Mouse (Mus musculus) brown adipose tissue, adult 24 weeks (tissue): Measurements from ENCODE around the gene Zim1. TPM values are rescaled to one million over a fixed set of nuclear protein-coding genes. Genes with fewer than 3 reads are reported as not detected.

Source experiments
- H3K27ac ChIP-seq: fragments of 200-500 bp; replicated peaks from 2 replicates; pipeline ENCODE4 v1.5.1; 2012; ENCODE audit warnings: low read depth, mild to moderate bottlenecking, low read length
- H3K4me1 ChIP-seq: fragments of 200-500 bp; 2 replicates; pipeline ENCODE4 v1.6.1; 2012; ENCODE audit warnings: low read length, mixed read lengths; ENCODE audit not compliant: control insufficient read depth, insufficient read depth, insufficient read length
- H3K4me3 ChIP-seq: fragments of 200-500 bp; 2 replicates; pipeline ENCODE4 v1.5.1; 2012; ENCODE audit warnings: low read depth, mild to moderate bottlenecking, low read length, moderate library complexity; ENCODE audit not compliant: insufficient read depth
- polyA plus RNA-seq: library from polyadenylated mRNA; stranded (reverse); fragments of >200 nt; gene quantifications from 2 replicates; pipeline ENCODE4 v1.2.4, GENCODE M21; 2012; ENCODE audit not compliant: missing spikeins, insufficient read depth, insufficient read length

Zim1 gene
- 0.52 TPM in 1 of 2 replicates, not detected in the other for polyA plus RNA-seq

DNA sequence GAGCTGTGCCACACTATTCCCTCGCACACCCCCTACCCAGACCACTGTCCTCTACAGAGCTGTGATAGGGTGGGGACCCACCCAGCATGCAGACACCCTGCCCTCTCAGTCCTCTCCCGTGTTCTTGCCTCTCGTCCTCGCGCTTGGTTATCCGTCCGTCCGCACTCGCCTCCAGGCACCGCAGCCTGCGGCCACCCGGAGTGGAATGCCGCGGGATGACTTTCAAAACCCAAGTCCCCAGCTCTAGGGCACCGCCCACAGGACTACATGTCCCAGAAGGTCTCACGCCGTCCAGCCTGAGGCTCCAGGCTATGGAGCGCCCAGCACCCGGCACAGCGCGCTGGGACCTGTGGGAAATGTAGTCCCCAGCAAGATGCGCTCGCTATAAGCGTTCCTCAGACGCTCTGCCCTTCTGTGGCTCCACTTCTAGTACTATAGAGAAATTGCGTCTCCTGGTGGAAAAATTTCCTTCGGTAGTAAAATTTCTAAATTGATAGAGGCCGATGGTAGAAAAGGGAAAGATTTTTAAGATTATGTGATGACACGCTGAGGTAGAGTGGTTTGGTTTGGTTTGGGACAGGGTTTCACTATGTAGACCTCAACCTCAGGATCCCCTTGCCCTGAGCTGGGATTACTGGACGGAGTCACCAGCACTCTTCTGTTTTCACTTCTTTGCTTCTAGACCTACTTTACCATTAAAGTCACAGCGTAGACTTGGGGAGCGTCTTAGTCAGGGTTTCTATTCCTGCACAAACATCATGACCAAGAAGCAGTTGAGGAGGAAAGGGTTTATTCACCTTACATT, at the start of gene Zim1:
TSS of gene Zim1 (minus strand) at position 210 of the 805 bp plus-strand sequence.
- Histone ChIP-seq H3K27ac (no peak within 1 kb of the TSS), H3K4me3 (peak within 1 kb of the TSS; percentile 57), H3K4me1 (no peaks in the 10 kb centered on the region)

DNA sequence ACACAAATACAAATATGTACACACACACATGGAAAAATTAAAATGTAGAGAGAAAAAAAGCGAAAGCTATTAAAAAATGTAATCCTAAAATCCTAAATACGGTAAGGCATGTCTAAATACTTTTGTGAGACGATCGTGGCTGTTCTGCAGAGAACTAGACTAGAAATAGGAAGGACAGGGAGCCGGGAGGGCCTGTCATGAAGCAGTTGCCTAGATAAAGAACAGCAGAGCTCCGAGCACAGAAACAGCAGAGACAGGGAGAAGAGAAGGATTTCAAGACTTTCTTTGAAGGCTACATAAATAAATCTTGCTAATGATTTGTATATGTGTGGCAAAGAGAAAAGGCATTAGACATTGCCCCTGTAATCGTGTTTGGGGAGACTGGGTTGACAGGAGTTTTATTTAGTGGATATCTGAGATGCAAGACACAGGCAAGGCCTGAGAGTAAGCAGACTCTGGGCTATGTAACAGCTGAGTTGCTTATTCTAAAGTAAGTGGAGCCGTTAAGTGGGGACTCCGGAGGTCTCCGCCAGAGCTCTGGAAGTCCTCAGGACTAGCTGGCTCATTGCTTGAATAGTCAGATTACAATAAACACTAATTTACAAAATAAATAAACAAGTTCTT, 48.1 kb upstream of the Zim1 start:
- H3K27ac ChIP-seq, result no peak overlapping the region
- no peaks in the 10 kb centered on the region for H3K4me1 ChIP-seq
- H3K4me3 ChIP-seq, result no peak overlapping the region

GRCm38 (mm10) chr7:6736060-6736459, 39.8 kb upstream of the Zim1 start:
- H3K27ac ChIP-seq, result no peak overlapping the region
- no peaks in the 10 kb centered on the region for H3K4me1 ChIP-seq
- no peak overlapping the region for H3K4me3 ChIP-seq

DNA sequence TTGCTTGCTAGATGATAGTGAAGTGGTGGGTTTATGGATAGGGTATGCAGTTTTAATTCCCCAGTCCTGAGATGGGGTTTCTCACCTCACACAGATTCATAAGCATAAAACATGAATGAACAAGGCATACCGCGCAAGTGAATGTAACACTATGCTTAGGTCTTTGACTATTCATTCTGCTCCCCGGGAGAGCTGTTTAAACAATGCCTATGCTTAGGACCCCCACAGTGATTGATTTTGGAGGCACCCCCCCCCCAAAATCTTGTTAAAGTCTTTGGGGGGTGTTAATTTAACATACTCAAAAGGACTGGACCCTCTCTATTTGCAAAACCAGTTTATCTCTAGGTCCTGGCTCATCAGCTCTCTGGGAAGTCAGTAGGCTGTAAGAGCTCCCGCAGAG, 35.7 kb upstream of the Zim1 start:
- no peak overlapping the region for H3K4me3 ChIP-seq
- no peaks in the 10 kb centered on the region for H3K4me1 ChIP-seq
- no peak overlapping the region for H3K27ac ChIP-seq

DNA sequence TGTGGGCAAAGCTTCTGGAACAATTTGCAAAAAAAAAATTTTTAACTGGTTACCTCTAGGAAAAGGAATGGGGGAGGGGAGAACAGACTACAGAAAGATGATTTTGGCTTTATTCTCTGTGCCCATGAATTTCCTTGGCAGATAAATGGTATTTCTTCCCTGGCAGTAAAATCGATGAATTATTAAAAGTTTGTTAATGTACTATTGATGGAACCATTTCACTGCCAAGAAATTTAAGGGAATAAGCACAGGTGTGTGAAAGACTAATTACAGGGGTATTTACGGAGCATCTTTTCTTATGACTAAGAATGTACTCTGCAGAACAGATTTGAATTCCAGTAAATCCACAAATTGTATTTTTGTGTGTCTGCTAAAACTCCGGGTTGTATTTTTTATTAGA, 35.1 kb upstream of the Zim1 start:
- Histone ChIP-seq H3K27ac (no peak overlapping the region), H3K4me3 (no peak overlapping the region), H3K4me1 (no peaks in the 10 kb centered on the region)

DNA sequence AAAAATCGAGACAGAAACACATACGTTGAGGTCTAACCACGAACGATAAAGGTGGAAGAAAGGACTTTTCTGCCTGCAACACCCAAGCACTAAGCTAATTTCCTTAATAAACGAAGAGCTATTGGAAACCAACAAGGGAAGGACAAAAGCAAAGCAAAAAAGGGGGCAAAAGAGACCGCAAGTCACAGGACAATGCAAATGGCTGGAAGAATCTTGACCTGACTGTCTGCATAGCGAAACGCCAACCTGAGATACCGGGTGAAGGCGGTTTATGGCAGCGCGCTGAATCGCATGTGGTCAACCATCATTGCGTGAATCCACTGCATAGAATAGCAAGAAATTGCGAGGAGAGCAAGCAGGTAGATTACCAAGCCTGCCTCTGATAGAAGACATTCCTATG, 34.6 kb upstream of the Zim1 start:
- no peak overlapping the region for H3K27ac ChIP-seq
- no peak overlapping the region; the same call in 1 of the 2 replicates for H3K4me3 ChIP-seq
- no peaks in the 10 kb centered on the region for H3K4me1 ChIP-seq

- peak within 1 kb of the TSS; percentile 84 for H3K27ac ChIP-seq
- H3K4me3 ChIP-seq, result peak within 1 kb of the TSS; percentile 65
- H3K4me1 ChIP-seq, result no peaks in the 10 kb centered on the region
Measured at GRCm38 (mm10) chr7:6730241-6730640, 34.0 kb upstream of the Zim1 start, which contains the start of the genes Peg3 and Usp29. Gene Peg3, minus strand, starts transcription at chr7:6730431. Gene Usp29, plus strand, starts transcription at chr7:6730578.

DNA sequence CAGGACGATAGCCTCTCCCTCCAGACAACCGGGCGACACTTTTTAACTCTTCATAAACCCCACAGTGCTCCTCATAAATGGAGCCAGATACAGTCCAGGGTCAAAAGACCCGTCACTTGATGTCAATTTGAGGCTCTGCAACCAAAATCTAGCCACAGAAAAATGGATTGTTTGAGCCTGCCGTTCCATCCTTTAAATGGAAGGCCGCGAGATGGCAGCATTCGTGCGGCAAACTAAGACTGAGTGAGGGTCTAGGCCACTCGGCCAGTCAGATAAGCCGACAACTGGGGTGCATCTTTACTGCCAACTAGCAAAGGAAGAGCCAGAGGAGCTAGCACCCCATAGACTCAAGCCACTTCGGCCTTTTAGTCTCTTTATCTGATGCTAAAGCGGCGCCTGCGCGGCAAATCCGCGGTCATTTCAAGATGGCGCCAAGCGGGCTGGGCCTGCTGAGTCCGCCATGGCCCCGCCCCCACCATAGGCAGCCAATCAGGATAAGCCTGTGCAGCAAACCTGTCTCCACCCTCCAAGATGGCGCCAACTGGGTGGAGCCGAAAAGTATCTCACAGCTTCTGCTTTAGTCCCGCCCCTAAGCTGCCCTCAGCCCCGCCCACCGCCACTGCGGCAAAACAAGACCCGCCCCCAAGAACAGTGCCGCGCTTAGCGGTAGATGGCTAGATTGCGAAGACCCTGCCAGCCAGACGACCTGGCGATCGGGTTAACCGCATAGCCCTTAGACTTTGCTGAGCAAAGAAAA, 33.0 kb upstream of the Zim1 start:
- H3K4me1 ChIP-seq, result no peaks in the 10 kb centered on the region
- peak overlapping the region; percentile 65 for H3K4me3 ChIP-seq

GRCm38 (mm10) chr7:6728263-6728931, 32.1 kb upstream of the Zim1 start:
- H3K4me1 ChIP-seq, result no peaks in the 10 kb centered on the region
- peak overlapping the region; percentile 95 for H3K27ac ChIP-seq
- H3K4me3 ChIP-seq, result peak overlapping the region; percentile 65

More for the DNA sequence above, 33.0 kb upstream of the Zim1 start:
- peak overlapping the region; percentile 84 for H3K27ac ChIP-seq

- H3K4me3 ChIP-seq, result peak overlapping the region; percentile 52
- peak overlapping the region; percentile 95 for H3K27ac ChIP-seq
- no peaks in the 10 kb centered on the region for H3K4me1 ChIP-seq
Measured at GRCm38 (mm10) chr7:6727351-6728121, 31.3 kb upstream of the Zim1 start.

DNA sequence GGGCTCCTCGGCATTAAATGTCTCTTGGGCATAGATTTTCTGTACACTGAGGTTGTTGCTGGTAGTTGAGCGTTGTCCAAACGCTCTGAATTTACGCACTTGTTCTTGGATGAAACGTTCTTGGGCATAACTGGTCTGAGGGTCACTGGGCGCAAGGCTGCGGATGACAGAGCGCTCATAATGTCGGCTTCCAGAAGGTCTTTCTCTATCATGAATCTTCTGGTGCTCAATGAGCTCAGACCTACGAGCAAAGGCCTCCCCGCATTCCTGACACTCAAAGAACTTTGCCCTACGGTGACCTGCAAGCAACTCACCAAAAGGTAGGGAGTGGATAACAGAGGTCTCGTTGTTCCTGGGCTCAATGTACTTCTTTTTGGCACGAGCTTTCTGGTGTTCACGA, 13.1 kb upstream of the Zim1 start:
- H3K4me1 ChIP-seq, result no peaks in the 10 kb centered on the region
- H3K27ac ChIP-seq, result no peak overlapping the region
- no peak overlapping the region for H3K4me3 ChIP-seq

DNA sequence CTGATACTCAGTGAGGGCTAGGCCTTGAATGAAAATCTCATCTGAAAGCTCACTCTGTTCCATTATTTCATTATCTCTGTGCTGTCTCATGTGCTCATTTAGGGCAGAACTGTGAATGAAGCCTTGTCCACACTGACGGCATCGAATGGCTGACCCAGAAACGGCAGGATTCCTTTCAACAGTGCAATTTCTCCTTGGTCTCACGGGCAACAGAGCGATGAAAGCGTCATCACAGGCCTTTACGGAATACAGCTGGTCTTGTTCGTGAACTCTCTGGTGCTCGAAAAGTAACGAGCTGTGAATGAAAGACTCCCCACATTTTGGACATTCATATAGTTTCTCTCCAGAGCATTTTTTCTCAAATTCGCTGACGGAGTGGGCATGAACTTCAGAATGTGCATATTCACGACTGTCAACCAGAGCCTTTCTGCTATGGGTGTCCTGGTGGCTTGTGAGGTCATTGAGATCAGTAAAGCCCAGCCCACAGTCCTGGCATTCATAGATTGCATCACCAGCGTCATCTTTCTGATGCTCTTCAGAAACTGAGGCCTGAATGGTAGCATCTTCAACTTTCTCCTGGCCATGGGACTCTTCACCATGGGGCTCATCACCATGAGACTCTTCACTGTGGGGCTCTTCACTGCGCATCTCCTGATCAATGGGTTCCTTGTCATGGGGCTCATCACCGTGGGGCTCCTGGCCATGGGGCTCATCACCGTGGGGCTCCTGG, 12.4 kb upstream of the Zim1 start:
- Histone ChIP-seq H3K4me1 (no peaks in the 10 kb centered on the region), H3K4me3 (no peak overlapping the region), H3K27ac (no peak overlapping the region)

DNA sequence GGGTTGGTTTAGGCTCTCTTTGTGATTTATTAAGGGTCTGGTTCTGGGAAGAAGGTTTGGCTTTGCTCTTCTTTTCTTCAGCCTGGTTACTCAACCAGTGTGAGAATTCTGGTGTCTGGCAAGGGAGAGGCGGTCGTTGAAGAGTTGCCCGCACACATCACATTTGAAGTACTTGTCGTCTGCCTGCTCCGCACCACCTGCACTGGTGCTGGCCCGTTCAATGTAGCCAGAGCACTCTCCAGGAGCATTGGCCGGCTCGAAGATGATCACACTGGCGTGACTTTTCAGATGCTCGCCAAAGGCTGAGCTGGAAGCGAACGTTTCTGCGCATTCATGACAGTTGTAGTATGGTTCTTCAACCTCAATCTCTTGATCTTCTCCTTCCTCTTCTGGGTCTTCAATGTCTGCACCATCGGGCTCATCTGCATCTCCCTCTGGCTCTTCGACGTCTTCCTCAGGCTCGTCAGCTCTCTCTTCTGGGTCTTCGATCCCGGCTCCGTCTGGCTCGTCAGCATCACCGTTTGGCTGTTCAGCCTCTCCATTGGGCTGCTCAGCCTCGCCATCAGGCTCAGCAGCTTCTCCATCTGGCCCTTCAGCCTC, 11.3 kb upstream of the Zim1 start:
- no peaks in the 10 kb centered on the region for H3K4me1 ChIP-seq
- no peak overlapping the region for H3K27ac ChIP-seq
- no peak overlapping the region for H3K4me3 ChIP-seq
